Mouse (Mus musculus): Measurements from ENCODE around the gene Fabp1. TPM values are rescaled to one million over a fixed set of nuclear protein-coding genes. Genes with fewer than 3 reads are reported as not detected.

Fabp1 gene
- total RNA-seq (2012; rRNA removed) (not detected in 2 replicates), total RNA-seq (2014; rRNA removed) (not detected in 2 replicates), polyA plus RNA-seq (2012; ENCODE audit: insufficient read length, low read depth) (not detected in 2 replicates)

DNA sequence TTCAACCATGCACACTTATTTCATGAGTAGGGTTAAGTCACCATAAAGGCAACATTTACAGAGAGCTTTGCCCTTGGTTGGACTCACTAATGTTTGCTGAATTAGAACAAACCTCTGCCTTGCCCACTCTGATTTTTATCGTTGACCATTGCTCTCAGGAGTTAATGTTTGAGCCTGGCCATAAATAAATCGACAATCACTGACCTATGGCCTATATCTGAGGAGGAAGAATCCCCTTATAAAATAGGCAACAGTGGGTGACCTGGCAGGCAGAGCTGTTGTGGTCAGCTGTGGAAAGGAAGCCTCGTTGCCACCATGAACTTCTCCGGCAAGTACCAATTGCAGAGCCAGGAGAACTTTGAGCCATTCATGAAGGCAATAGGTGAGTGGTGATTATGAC is at the start of gene Fabp1:
Gene Fabp1, plus strand, starts transcription at position 216 of the 400 bp plus-strand sequence.
- Histone ChIP-seq H3K4me2 (ENCODE audit: insufficient read depth, low read depth, poor library complexity, severe bottlenecking) (peak within 1 kb of the TSS; percentile 72), H3K4me3 (replicated peaks in 1 of 3; ENCODE audit: low read depth in 2 of 3, low read length in 2 of 3, poor library complexity in 1 of 3) (peak within 1 kb of the TSS; percentile 31 to 46 (median 44)), H3K36me3 (replicated peaks in 1 of 2; ENCODE audit: control insufficient read depth in 1 of 2, insufficient read depth in 1 of 2, low read length in 1 of 2) (no peaks in the 10 kb centered on the region), H3K79me2 (replicated peaks; ENCODE audit: control insufficient read depth, extremely low read depth, insufficient read depth, poor library complexity, severe bottlenecking) (no peaks in the 10 kb centered on the region), H3K27ac (ENCODE audit: insufficient read depth, low read depth) (no peak within 1 kb of the TSS), H3K4me1 (ENCODE audit: control insufficient read depth in 1 of 2, insufficient read depth in 2 of 2) (peaks cover 11 to 41% of the 10 kb centered on the region in 2 experiments), H3K9ac (ENCODE audit: insufficient read depth, low read depth) (peak within 1 kb of the TSS; percentile 59), H3K27me3 (replicated peaks) (no peaks in the 10 kb centered on the region), H3K9me3 (replicated peaks; ENCODE audit: low read length) (no peaks in the 10 kb centered on the region)
- no peak for DNase-seq (ENCODE audit: extremely low read depth)
- dilution Hi-C loops (cut with MboI; ENCODE audit: extremely low pct_ligation_motif_present, extremely low pct_unique_long_range_greater_than_20kb, low sequenced_read_pairs): no loop called here
- TF ChIP-seq KAT2A (IDR thresholded peaks at IDR 0.05; ENCODE audit: insufficient replicate concordance, low read length) (no peak), SIN3A (IDR thresholded peaks at IDR 0.05; ENCODE audit: low read length) (no peak)
- in situ Hi-C loops (cut with MboI; ENCODE audit: low pct_ligation_motif_present, low pct_unique_long_range_greater_than_20kb, low sequenced_read_pairs): no loop called here

DNA sequence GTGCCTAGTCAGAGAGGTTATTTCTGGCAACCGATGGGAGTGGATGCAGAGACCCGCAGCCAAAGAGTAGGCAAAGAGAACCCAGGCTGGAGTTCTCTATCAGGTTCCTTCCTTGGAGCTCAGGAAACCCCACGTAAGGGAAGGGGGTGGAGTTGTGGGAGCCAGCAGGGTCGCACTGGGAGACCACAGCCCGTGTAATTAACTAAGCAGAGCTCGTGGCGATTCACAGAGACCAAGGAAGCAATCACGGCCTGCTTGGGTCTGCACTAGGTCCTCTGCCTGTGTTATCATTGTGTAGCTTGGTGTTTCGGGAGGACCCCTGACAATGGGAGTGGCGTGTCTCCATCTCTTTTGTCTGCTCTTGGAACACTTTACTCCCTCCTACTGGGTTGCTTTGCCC is 48.5 kb upstream of the Fabp1 start:
- Histone ChIP-seq H3K9me3 (replicated peaks; ENCODE audit: low read length) (no peaks in the 10 kb centered on the region), H3K4me1 (ENCODE audit: control insufficient read depth in 1 of 2, insufficient read depth in 2 of 2) (0 out of 4 replicates have a peak, but pooled peaks cover 0 to 3% of the 10 kb centered on the region in 2 experiments), H3K27me3 (replicated peaks) (no peaks in the 10 kb centered on the region), H3K4me2 (ENCODE audit: insufficient read depth, low read depth, poor library complexity, severe bottlenecking) (no peak overlapping the region), H3K27ac (ENCODE audit: insufficient read depth, low read depth) (no peak overlapping the region), H3K36me3 (replicated peaks in 1 of 2; ENCODE audit: control insufficient read depth in 1 of 2, insufficient read depth in 1 of 2, low read length in 1 of 2) (no peaks in the 10 kb centered on the region), H3K9ac (ENCODE audit: insufficient read depth, low read depth) (no peak overlapping the region), H3K4me3 (replicated peaks in 1 of 3; ENCODE audit: low read depth in 2 of 3, low read length in 2 of 3, poor library complexity in 1 of 3) (no peak overlapping the region), H3K79me2 (replicated peaks; ENCODE audit: control insufficient read depth, extremely low read depth, insufficient read depth, poor library complexity, severe bottlenecking) (no peaks in the 10 kb centered on the region)
- in situ Hi-C loops (cut with MboI; ENCODE audit: low pct_ligation_motif_present, low pct_unique_long_range_greater_than_20kb, low sequenced_read_pairs) (loop anchor here (10.0 kb wide), 1 partner anchor 654 kb away; no protein-coding TSS in a partner anchor), dilution Hi-C loops (cut with MboI; ENCODE audit: extremely low pct_ligation_motif_present, extremely low pct_unique_long_range_greater_than_20kb, low sequenced_read_pairs) (no loop called here)
- no peak for DNase-seq (ENCODE audit: extremely low read depth)
- TF ChIP-seq MAX (IDR thresholded peaks at IDR 0.05; ENCODE audit: low read length) (no peak), MXI1 (IDR thresholded peaks at IDR 0.05; ENCODE audit: low read depth, low read length) (no peak), MYC (IDR thresholded peaks at IDR 0.05; ENCODE audit: low read depth, low read length) (no peak), USF2 (conservative IDR thresholded peaks at IDR 0.05; ENCODE audit: low read depth, low read length) (no peak), CTCF (conservative IDR thresholded peaks at IDR 0.05 in 1 of 2, IDR thresholded peaks at IDR 0.05 in 1 of 2; ENCODE audit: low read depth in 2 of 2, low read length in 2 of 2) (no peak), ZKSCAN1 (IDR thresholded peaks at IDR 0.05; ENCODE audit: borderline replicate concordance, low read depth, low read length) (no peak), HCFC1 (IDR thresholded peaks at IDR 0.05; ENCODE audit: low read depth, low read length) (no peak), PAX5 (IDR thresholded peaks at IDR 0.05; ENCODE audit: low read length) (no peak), NELFE (IDR thresholded peaks at IDR 0.05; ENCODE audit: low read depth, low read length) (no peak), NRF1 (IDR thresholded peaks at IDR 0.05; ENCODE audit: low read depth, low read length) (no peak), MAFK (IDR thresholded peaks at IDR 0.05; ENCODE audit: insufficient replicate concordance, low read length) (no peak), CHD1 (IDR thresholded peaks at IDR 0.05; ENCODE audit: low read depth, low read length) (no peak), RCOR1 (conservative IDR thresholded peaks at IDR 0.05; ENCODE audit: low read depth, low read length) (no peak), POLR2AphosphoS2 (IDR thresholded peaks at IDR 0.05; ENCODE audit: low read depth, low read length) (no peak)

Data from CH12.LX (cell line).